Mouse (Mus musculus) subcutaneous adipose tissue, adult 2 months (tissue): ENCODE measurements around the gene Erlin1. TPM values are rescaled to one million over a fixed set of nuclear protein-coding genes. Genes with fewer than 3 reads are reported as not detected.

Experiments used
- polyA plus RNA-seq: library from polyadenylated mRNA; depleted of rRNA; stranded (reverse); fragments of >200 nt; gene quantifications from 2 replicates; pipeline ENCODE4 v1.2.3, GENCODE M21; 2012; ENCODE audit warnings: low replicate concordance; rRNA removed

Erlin1 gene
- polyA plus RNA-seq = 12.0 and 13.8 TPM in 2 replicates

GRCm38 (mm10) chr19:44069121-44069913 is at the start of gene Erlin1:
Erlin1 (minus strand) TSS chr19:44069785.

GRCm38 (mm10) chr19:44106831-44107660 is 37.5 kb upstream of the Erlin1 start, which contains the start of gene Chuk:
Chuk (minus strand) TSS chr19:44107480.

GRCm38 (mm10) chr19:44028972-44029371 is 40.6 kb downstream of the Erlin1 start, which contains the start of gene Cyp2c23:
Cyp2c23 (minus strand) TSS chr19:44029208.

GRCm38 (mm10) chr19:43986069-43986794 is 83.4 kb downstream of the Erlin1 start, which contains the start of gene Cpn1:
Cpn1 (minus strand) TSS chr19:43986556.

Other genes with a start within 250 kb of the Erlin1 start
- 15.3 and 34.4 TPM in 2 replicates for gene Dnmbp, start 129.6 kb downstream of the Erlin1 start, polyA plus RNA-seq
- 0.06 and 0.73 TPM in 2 replicates for gene Cpn1, start 83.2 kb downstream of the Erlin1 start, polyA plus RNA-seq
- gene Cyp2c23, start 40.6 kb downstream of the Erlin1 start, polyA plus RNA-seq = 0.42 and 0.80 TPM in 2 replicates
- gene Chuk, start 37.7 kb upstream of the Erlin1 start, polyA plus RNA-seq = 17.4 and 20.3 TPM in 2 replicates
- gene Cwf19l1, start 66.1 kb upstream of the Erlin1 start, polyA plus RNA-seq = 9.1 and 11.1 TPM in 2 replicates
- gene Bloc1s2, start 76.7 kb upstream of the Erlin1 start, polyA plus RNA-seq = 13.2 and 24.5 TPM in 2 replicates
- gene Pkd2l1, start 122.7 kb upstream of the Erlin1 start, polyA plus RNA-seq = 0.04 and 0.14 TPM in 2 replicates
- 0.27 and 0.32 TPM in 2 replicates for gene Scd3, start 133.5 kb upstream of the Erlin1 start, polyA plus RNA-seq
- 301 and 417 TPM in 2 replicates for gene Scd2, start 223.9 kb upstream of the Erlin1 start, polyA plus RNA-seq